Mouse (Mus musculus) limb, embryonic 15.5 days (tissue): ENCODE measurements around the gene Srgap3. TPM values are rescaled to one million over a fixed set of nuclear protein-coding genes. Genes with fewer than 3 reads are reported as not detected.
A peak's percentile ranks its signal among the peaks of the same experiment; 100 is the strongest.
"Not testable (repeated sequence)": the region's sequence is repeated elsewhere in the genome, so short reads cannot be mapped to it uniquely, and the experiment has no call there.

Source experiments
- ATAC-seq: fragments of 200-750 bp; cut with Nextera tagmentation; 2 replicates; pipeline ENCODE4 v1.8.0; 2017; ENCODE audit warnings: low read depth, moderate TSS enrichment; ENCODE audit not compliant: insufficient number of reproducible peaks, low FRiP score, low TSS enrichment
- H3K27ac ChIP-seq: fragments of 300-500 bp; sonication (generic); 2 replicates; pipeline ENCODE4 v1.5.1; 2015; ENCODE audit warnings: moderate library complexity, mild to moderate bottlenecking, inconsistent platforms
- H3K27me3 ChIP-seq: fragments of 300-500 bp; sonication (generic); 2 replicates; pipeline ENCODE4 v1.6.1; 2015; ENCODE audit warnings: inconsistent platforms
- H3K36me3 ChIP-seq: fragments of 300-500 bp; sonication (generic); 2 replicates; pipeline ENCODE4 v1.6.1; 2015; ENCODE audit warnings: inconsistent platforms
- H3K4me1 ChIP-seq: fragments of 300-500 bp; sonication (generic); 2 replicates; pipeline ENCODE4 v1.6.1; 2015; ENCODE audit warnings: inconsistent platforms
- H3K4me2 ChIP-seq: fragments of 300-500 bp; sonication (generic); 2 replicates; pipeline ENCODE4 v1.6.1; 2015; ENCODE audit warnings: mild to moderate bottlenecking, inconsistent platforms
- H3K4me3 ChIP-seq: fragments of 300-500 bp; sonication (generic); 2 replicates; pipeline ENCODE4 v1.5.1; 2015; ENCODE audit warnings: mild to moderate bottlenecking, inconsistent platforms
- H3K9ac ChIP-seq: fragments of 300-500 bp; sonication (generic); 2 replicates; pipeline ENCODE4 v1.6.1; 2015; ENCODE audit warnings: inconsistent platforms
- H3K9me3 ChIP-seq: fragments of 300-500 bp; sonication (generic); 2 replicates; pipeline ENCODE4 v1.6.1; 2016; ENCODE audit warnings: inconsistent platforms
- WGBS: fragments of 180-500 bp; shearing (Covaris S2); methylation state at CpG from one replicate; pipeline ENCODE4 v1.1.7; 2015; 5-methylcytosine and 5-hydroxymethylcytosine counted together
- polyA plus RNA-seq: library from polyadenylated mRNA; unstranded; fragments of >200 nt; fragmentation: Nextera tagmentation; extraction: Ambion mirVana; gene quantifications from 2 replicates; pipeline ENCODE4 v1.2.1, GENCODE M21; 2015

Srgap3 gene
- polyA plus RNA-seq, 1 experiment from 2014 or later: 6.0 TPM

DNA sequence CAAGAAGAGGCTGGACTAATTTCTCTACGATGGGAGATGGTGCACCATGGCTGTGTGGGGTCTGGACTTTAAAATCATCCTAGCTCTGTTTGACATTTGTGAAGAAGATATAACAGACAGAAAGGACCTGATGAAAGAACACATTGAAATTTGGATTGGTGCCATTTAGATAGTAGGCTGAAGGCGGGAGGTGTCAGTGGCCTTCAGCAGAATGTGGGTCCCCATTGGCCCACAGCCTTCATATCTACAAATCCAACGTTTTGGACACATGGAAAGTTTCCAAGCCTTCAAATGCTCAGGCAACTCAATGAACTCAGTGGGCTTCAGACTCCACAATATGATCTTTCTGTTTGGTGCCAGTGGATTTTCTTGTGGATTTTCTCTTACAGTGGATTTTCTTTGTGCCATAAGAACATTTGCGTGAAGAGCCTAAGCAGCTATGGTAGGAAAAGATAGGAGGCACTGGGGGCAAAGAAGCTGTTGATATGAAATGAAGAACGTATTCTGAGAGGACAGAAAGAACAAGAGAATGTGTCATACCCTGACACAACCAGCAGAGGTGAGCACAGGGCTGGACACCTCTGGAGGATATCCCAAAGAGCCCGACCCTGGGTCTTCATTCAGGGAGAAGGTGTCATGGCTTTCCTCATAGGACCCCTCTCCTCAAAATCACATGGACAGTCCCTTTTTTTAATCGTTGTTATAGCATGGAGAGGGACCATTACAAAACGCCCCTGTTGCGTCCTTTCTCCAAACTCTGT is 78.7 kb downstream of the Srgap3 start:
- no peak overlapping the region for H3K27ac ChIP-seq
- H3K36me3 ChIP-seq: no peaks in the 10 kb centered on the region
- H3K9ac ChIP-seq: no peak overlapping the region
- no peak overlapping the region for H3K4me3 ChIP-seq
- H3K4me1 ChIP-seq: peaks cover 11% of the 10 kb centered on the region
- no peaks in the 10 kb centered on the region for H3K27me3 ChIP-seq
- no peak overlapping the region for H3K4me2 ChIP-seq
- H3K9me3 ChIP-seq: no peaks in the 10 kb centered on the region
- WGBS: 84% methylated on average over 9 of the region's 9 CpGs
- no peak for ATAC-seq

- H3K27ac ChIP-seq: no peak overlapping the region
Observed at GRCm38 (mm10) chr6:112866096-112866495, 81.0 kb downstream of the Srgap3 start.

GRCm38 (mm10) chr6:112865021-112865531 is 82.0 kb downstream of the Srgap3 start:
- H3K4me3 ChIP-seq: no peak overlapping the region
- no peaks in the 10 kb centered on the region for H3K36me3 ChIP-seq
- H3K27ac ChIP-seq: no peak overlapping the region
- H3K9me3 ChIP-seq: no peaks in the 10 kb centered on the region
- H3K27me3 ChIP-seq: no peaks in the 10 kb centered on the region
- peak; percentile 46; the same call in 1 of the 2 replicates for ATAC-seq
- peaks cover 11% of the 10 kb centered on the region for H3K4me1 ChIP-seq
- no peak overlapping the region for H3K4me2 ChIP-seq
- WGBS: 35% methylated on average over 6 of the region's 6 CpGs
- no peak overlapping the region for H3K9ac ChIP-seq

More at GRCm38 (mm10) chr6:112866096-112866495, 81.0 kb downstream of the Srgap3 start:
- H3K4me2 ChIP-seq: no peak overlapping the region
- no peaks in the 10 kb centered on the region for H3K36me3 ChIP-seq
- no peaks in the 10 kb centered on the region for H3K9me3 ChIP-seq
- H3K4me3 ChIP-seq: no peak overlapping the region
- peaks cover 11% of the 10 kb centered on the region for H3K4me1 ChIP-seq
- no peak overlapping the region for H3K9ac ChIP-seq
- ATAC-seq: no peak
- no peaks in the 10 kb centered on the region for H3K27me3 ChIP-seq
- 87% methylated on average over 4 of the region's 4 CpGs for WGBS

DNA sequence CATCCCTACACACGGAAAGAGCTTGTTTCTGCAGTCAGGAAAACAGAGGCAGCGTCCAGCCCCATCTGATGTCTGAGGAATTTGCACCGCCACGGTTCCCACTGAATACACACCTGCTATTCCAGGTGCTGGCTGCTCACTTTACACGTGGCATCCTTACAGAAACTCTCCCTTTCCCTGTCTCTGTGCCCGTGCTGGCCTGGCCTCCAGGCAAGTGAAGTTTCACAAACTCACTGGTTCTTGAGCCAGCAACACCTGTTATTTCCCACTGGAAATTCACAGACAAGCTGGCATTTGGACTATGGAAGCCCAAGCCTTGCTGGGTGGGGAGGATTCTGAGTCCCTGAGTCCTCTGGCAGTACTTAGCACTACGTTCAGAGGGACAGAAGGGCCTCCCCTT is 84.6 kb downstream of the Srgap3 start:
- H3K27ac ChIP-seq: no peak overlapping the region
- peaks cover 11% of the 10 kb centered on the region for H3K4me1 ChIP-seq
- no peak overlapping the region for H3K9ac ChIP-seq
- H3K27me3 ChIP-seq: no peaks in the 10 kb centered on the region
- H3K4me3 ChIP-seq: no peak overlapping the region
- 64% methylated on average over 7 of the region's 7 CpGs for WGBS
- H3K4me2 ChIP-seq: no peak overlapping the region
- no peaks in the 10 kb centered on the region for H3K36me3 ChIP-seq
- no peaks in the 10 kb centered on the region for H3K9me3 ChIP-seq
- ATAC-seq: no peak

GRCm38 (mm10) chr6:112861351-112862297 is 85.4 kb downstream of the Srgap3 start:
- no peak overlapping the region for H3K4me3 ChIP-seq
- peaks cover 11% of the 10 kb centered on the region for H3K4me1 ChIP-seq
- no peak for ATAC-seq
- no peak overlapping the region for H3K27ac ChIP-seq
- H3K36me3 ChIP-seq: no peaks in the 10 kb centered on the region
- no peak overlapping the region for H3K9ac ChIP-seq
- no peak overlapping the region for H3K4me2 ChIP-seq
- 79% methylated on average over 11 of the region's 11 CpGs for WGBS
- no peaks in the 10 kb centered on the region for H3K9me3 ChIP-seq
- no peaks in the 10 kb centered on the region for H3K27me3 ChIP-seq

- not testable (repeated sequence) for H3K36me3 ChIP-seq, H3K4me2 ChIP-seq, H3K9me3 ChIP-seq, H3K4me1 ChIP-seq, H3K9ac ChIP-seq, H3K27ac ChIP-seq, H3K4me3 ChIP-seq, ATAC-seq, H3K27me3 ChIP-seq
- 95% methylated on average over 5 of the region's 5 CpGs for WGBS
Observed at GRCm38 (mm10) chr6:112860290-112860689, 86.8 kb downstream of the Srgap3 start.

DNA sequence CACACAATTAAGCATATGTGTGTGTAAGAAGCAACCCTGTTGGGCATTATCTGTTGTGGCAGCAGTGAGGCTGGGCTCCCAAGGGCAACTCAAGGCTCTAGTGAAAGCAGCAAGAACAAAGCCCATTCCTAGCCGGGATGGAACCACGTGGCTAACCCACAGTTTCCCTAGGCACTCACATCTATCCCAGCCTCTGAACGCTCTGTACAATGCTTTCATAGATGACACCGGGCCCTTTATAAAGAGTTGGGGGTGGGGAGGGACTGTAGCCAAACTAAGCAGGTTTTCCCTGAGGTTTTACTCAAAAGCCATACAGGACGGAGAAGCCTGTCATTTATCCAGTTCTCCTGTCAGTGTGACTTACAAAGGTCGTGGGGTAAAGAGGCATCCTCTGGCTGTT is 90.0 kb downstream of the Srgap3 start:
- 56% methylated on average over 6 of the region's 6 CpGs for WGBS
- no peak overlapping the region for H3K4me2 ChIP-seq

GRCm38 (mm10) chr6:112855183-112855582 is 91.9 kb downstream of the Srgap3 start:
- no peaks in the 10 kb centered on the region for H3K9me3 ChIP-seq
- 82% methylated on average over 6 of the region's 6 CpGs for WGBS
- H3K4me1 ChIP-seq: 0 out of 2 replicates have a peak, but pooled peaks cover 5% of the 10 kb centered on the region
- H3K27ac ChIP-seq: no peak overlapping the region
- no peaks in the 10 kb centered on the region for H3K36me3 ChIP-seq
- H3K4me3 ChIP-seq: no peak overlapping the region
- no peak for ATAC-seq
- no peak overlapping the region for H3K4me2 ChIP-seq
- no peak overlapping the region for H3K9ac ChIP-seq
- H3K27me3 ChIP-seq: no peaks in the 10 kb centered on the region

More for the DNA sequence above, 90.0 kb downstream of the Srgap3 start:
- Histone ChIP-seq H3K27ac (no peak overlapping the region), H3K4me1 (no peaks in the 10 kb centered on the region), H3K36me3 (no peaks in the 10 kb centered on the region), H3K27me3 (no peaks in the 10 kb centered on the region), H3K4me3 (no peak overlapping the region), H3K9ac (no peak overlapping the region), H3K9me3 (no peaks in the 10 kb centered on the region)
- no peak for ATAC-seq

- Histone ChIP-seq H3K27ac (no peak overlapping the region), H3K36me3 (no peaks in the 10 kb centered on the region), H3K4me2 (no peak overlapping the region), H3K9ac (no peak overlapping the region), H3K9me3 (no peaks in the 10 kb centered on the region), H3K27me3 (no peaks in the 10 kb centered on the region), H3K4me1 (0 out of 2 replicates have a peak, but pooled peaks cover 5% of the 10 kb centered on the region), H3K4me3 (no peak overlapping the region)
- no peak for ATAC-seq
- 56% methylated on average over 14 of the region's 14 CpGs for WGBS
Observed at GRCm38 (mm10) chr6:112852261-112853235, 94.5 kb downstream of the Srgap3 start.

DNA sequence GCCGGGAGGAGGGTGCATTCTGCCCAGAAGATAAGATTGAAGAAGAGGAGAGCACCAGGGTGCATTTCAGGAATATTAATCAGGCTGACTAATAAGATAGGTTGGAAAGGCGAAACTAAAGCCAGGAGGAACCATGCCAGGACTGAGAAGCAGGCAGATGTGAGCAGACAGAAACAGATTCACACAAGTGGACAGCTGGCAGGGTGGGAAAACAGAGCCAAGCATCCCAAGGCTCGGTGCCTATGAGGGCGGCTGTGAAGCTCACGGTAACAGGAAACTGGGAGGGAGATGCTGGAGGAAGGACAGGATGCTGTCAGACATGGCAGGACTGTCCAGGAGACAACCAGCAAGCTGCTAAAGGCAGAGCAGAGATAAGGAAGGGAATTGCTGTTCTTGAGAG is 96.3 kb downstream of the Srgap3 start:
- 53% methylated on average over 5 of the region's 5 CpGs for WGBS

DNA sequence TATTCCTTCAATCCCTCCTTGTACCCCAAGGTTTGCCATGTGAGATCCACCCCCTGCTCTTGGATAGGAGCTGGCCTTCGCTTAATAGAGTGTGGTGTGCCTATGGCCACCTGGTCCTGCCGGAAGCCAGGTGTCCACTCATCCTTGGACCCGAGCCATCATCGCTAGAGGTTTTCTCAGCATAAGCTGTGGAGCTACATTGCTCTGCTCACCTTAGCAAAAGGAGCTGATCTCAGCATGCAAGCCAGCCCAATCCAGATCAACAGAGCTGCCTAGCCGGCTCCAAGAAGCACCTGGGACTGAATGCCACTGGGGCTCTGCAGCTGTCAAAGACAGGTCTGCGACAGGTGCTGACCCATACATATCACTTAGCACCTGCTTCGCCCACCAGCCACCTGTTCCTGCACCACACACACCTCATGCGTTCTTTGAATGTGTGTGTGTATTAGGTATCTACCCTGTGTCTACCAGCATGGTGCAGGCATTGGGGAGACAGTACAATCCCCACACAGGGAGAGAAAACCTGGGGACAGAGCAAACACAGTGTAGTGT is 98.4 kb downstream of the Srgap3 start:
- no peak overlapping the region for H3K4me3 ChIP-seq
- H3K36me3 ChIP-seq: no peaks in the 10 kb centered on the region
- H3K27ac ChIP-seq: no peak overlapping the region
- 85% methylated on average over 8 of the region's 8 CpGs for WGBS
- no peak overlapping the region for H3K4me2 ChIP-seq
- H3K27me3 ChIP-seq: no peaks in the 10 kb centered on the region
- 0 out of 2 replicates have a peak, but pooled peaks cover 5% of the 10 kb centered on the region for H3K4me1 ChIP-seq
- no peak overlapping the region for H3K9ac ChIP-seq
- no peaks in the 10 kb centered on the region for H3K9me3 ChIP-seq
- ATAC-seq: no peak

More for the DNA sequence above, 96.3 kb downstream of the Srgap3 start:
- Histone ChIP-seq H3K9ac (no peak overlapping the region), H3K4me3 (no peak overlapping the region), H3K4me2 (no peak overlapping the region), H3K27me3 (no peaks in the 10 kb centered on the region), H3K27ac (no peak overlapping the region), H3K4me1 (0 out of 2 replicates have a peak, but pooled peaks cover 5% of the 10 kb centered on the region), H3K9me3 (no peaks in the 10 kb centered on the region), H3K36me3 (no peaks in the 10 kb centered on the region)
- ATAC-seq: no peak
